Mouse (Mus musculus) forebrain, postnatal 0 days (tissue): Measurements from ENCODE around the gene Frem1. TPM values are rescaled to one million over a fixed set of nuclear protein-coding genes. Genes with fewer than 3 reads are reported as not detected.

Source experiments
- ATAC-seq: fragments of 200-750 bp; cut with Nextera tagmentation; 2 replicates; pipeline ENCODE4 v1.8.0; 2017; ENCODE audit warnings: mild to moderate bottlenecking, moderate library complexity
- DNase-seq: peaks from one replicate; pipeline ENCODE4 v3.0.0-alpha.2; 2015
- H3K27ac ChIP-seq: fragments of 300-500 bp; sonication (generic); 2 replicates; pipeline ENCODE4 v1.5.1; 2014; ENCODE audit warnings: low read depth, mild to moderate bottlenecking, antibody characterized with exemption, low read length, moderate library complexity, mixed read lengths
- H3K27me3 ChIP-seq: fragments of 300-500 bp; sonication (generic); 2 replicates; pipeline ENCODE4 v1.6.1; 2014; ENCODE audit warnings: mild to moderate bottlenecking, low read length, mixed read lengths; ENCODE audit not compliant: insufficient read depth
- H3K36me3 ChIP-seq: fragments of 300-500 bp; sonication (generic); 2 replicates; pipeline ENCODE4 v1.6.1; 2014; ENCODE audit warnings: mild to moderate bottlenecking, moderate library complexity; ENCODE audit not compliant: insufficient read depth
- H3K4me1 ChIP-seq: fragments of 300-500 bp; sonication (generic); 2 replicates; pipeline ENCODE4 v1.6.1; 2014; ENCODE audit warnings: antibody characterized with exemption; ENCODE audit not compliant: insufficient read depth
- H3K4me2 ChIP-seq: fragments of 300-500 bp; sonication (generic); 2 replicates; pipeline ENCODE4 v1.6.1; 2014; ENCODE audit warnings: low read depth, mild to moderate bottlenecking, moderate library complexity
- H3K4me3 ChIP-seq: fragments of 300-500 bp; sonication (generic); 2 replicates; pipeline ENCODE4 v1.5.1; 2014; ENCODE audit warnings: low read depth, low read length, mixed read lengths
- H3K9ac ChIP-seq: fragments of 300-500 bp; sonication (generic); 2 replicates; pipeline ENCODE4 v1.6.1; 2014; ENCODE audit warnings: mild to moderate bottlenecking
- H3K9me3 ChIP-seq: fragments of 300-500 bp; sonication (generic); 2 replicates; pipeline ENCODE4 v1.6.1; 2016; ENCODE audit warnings: low read length
- CTCF ChIP-seq: sonication (generic); IDR thresholded peaks from 2 replicates; pipeline ENCODE4 v1.5.1; 2016; ENCODE audit warnings: antibody characterized with exemption, control low read depth, low read depth
- WGBS: fragments of 180-500 bp; shearing (Covaris S2); extraction: QIAGEN DNeasy Blood & Tissue Kit; methylation state at CpG from one replicate; pipeline ENCODE4 v1.1.7; 2014; 5-methylcytosine and 5-hydroxymethylcytosine counted together
- polyA plus RNA-seq: library from polyadenylated mRNA; unstranded; fragments of >200 nt; fragmentation: Nextera tagmentation; extraction: Ambion mirVana; gene quantifications from 2 replicates; pipeline ENCODE4 v1.2.1, GENCODE M21; 2015
- total RNA-seq: library from RNA; depleted of rRNA; stranded (reverse); fragments of >200 nt; gene quantifications from 2 replicates; pipeline ENCODE4 v1.2.3, GENCODE M21; 2014

Gene Frem1
- total and polyA plus RNA-seq, 2 experiments from 2014 or later, result 1.2 to 5.3 TPM

GRCm38 (mm10) chr4:82953992-82954391, 98.1 kb downstream of the Frem1 start:
- DNase-seq, result no peak
- H3K36me3 ChIP-seq, result no peaks in the 10 kb centered on the region
- no peak overlapping the region for H3K27ac ChIP-seq
- H3K9ac ChIP-seq, result no peak overlapping the region
- peak; percentile 31; the same call in 1 of the 2 replicates for TF ChIP-seq CTCF
- H3K9me3 ChIP-seq, result no peaks in the 10 kb centered on the region
- ATAC-seq, result no peak
- H3K4me1 ChIP-seq, result no peaks in the 10 kb centered on the region; the same call in 1 of the 2 replicates
- no peak overlapping the region for H3K4me3 ChIP-seq
- no peak overlapping the region for H3K4me2 ChIP-seq
- 31% methylated on average over 4 of the region's 4 CpGs for WGBS
- H3K27me3 ChIP-seq, result no peaks in the 10 kb centered on the region

DNA sequence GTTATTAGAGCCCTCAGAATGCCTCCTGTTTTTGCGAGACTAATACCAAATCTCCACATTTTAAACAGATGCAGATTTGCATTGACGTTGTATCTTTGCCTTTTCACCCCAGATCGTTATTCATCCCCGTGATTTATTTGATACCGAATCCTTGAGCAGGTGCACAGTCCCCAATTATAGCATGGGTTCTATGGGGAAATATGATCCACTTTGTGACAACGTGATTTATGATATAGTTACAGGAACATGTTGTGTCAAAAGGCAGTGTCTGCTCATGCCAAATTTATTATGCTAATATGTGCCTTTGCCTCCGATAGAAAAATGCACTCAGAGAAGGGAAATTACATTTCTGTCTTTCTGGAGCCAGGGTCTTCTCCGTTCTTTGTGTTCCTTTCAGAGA, 102.6 kb downstream of the Frem1 start:
- H3K9me3 ChIP-seq, result no peaks in the 10 kb centered on the region
- H3K36me3 ChIP-seq, result no peaks in the 10 kb centered on the region
- DNase-seq, result no peak
- H3K27ac ChIP-seq, result peak overlapping the region; percentile 35; the same call in 1 of the 2 replicates
- no peak overlapping the region for H3K4me2 ChIP-seq
- ATAC-seq, result no peak
- no peak overlapping the region for H3K9ac ChIP-seq
- H3K4me3 ChIP-seq, result no peak overlapping the region
- no peaks in the 10 kb centered on the region for H3K27me3 ChIP-seq
- H3K4me1 ChIP-seq, result peaks cover 9% of the 10 kb centered on the region; the same call in 1 of the 2 replicates
- no peak for TF ChIP-seq CTCF
- WGBS, result 30% methylated on average over 8 of the region's 8 CpGs

DNA sequence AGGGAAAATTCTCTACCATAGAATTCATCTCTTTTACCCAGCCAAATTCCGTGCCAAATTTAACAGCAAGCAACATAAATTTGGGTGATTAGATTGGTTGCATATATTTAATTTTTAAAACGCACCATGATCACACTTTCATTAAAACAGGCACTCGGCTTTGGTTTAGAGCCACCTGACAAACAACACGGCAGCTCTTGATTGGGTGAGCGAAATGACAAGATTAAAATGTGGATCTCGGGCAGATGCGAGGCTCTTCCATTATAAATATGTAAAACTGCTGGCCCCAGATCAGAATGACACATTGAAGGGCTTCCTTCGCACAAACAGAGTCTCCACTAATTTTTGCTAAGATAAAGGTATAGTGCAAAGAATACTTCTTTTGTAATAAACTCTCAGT, 105.4 kb downstream of the Frem1 start:
- peak overlapping the region; percentile 24 for H3K4me2 ChIP-seq
- ATAC-seq (peak; percentile 66), DNase-seq (peak; percentile 76)
- H3K27ac ChIP-seq, result peak overlapping the region; percentile 81
- H3K4me3 ChIP-seq, result no peak overlapping the region
- H3K4me1 ChIP-seq, result peaks cover 9% of the 10 kb centered on the region; the same call in 1 of the 2 replicates
- H3K9ac ChIP-seq, result no peak overlapping the region
- WGBS, result 19% methylated on average over 8 of the region's 8 CpGs
- TF ChIP-seq CTCF, result no peak
- H3K36me3 ChIP-seq, result no peaks in the 10 kb centered on the region
- no peaks in the 10 kb centered on the region for H3K9me3 ChIP-seq
- H3K27me3 ChIP-seq, result no peaks in the 10 kb centered on the region

- ATAC-seq, result peak; percentile 88
- Histone ChIP-seq H3K27ac (peak overlapping the region; percentile 81), H3K4me2 (peak overlapping the region; percentile 24; the same call in 1 of the 2 replicates), H3K4me1 (peaks cover 9% of the 10 kb centered on the region; the same call in 1 of the 2 replicates), H3K27me3 (no peaks in the 10 kb centered on the region), H3K4me3 (no peak overlapping the region), H3K36me3 (no peaks in the 10 kb centered on the region), H3K9me3 (no peaks in the 10 kb centered on the region), H3K9ac (no peak overlapping the region)
- DNase-seq, result peak; percentile 89
- 12% methylated on average over 3 of the region's 3 CpGs for WGBS
- TF ChIP-seq CTCF, result no peak
These were observed 105.9 kb downstream of the Frem1 start for GRCm38 (mm10) chr4:82946276-82946612.

GRCm38 (mm10) chr4:82945572-82946275, 106.4 kb downstream of the Frem1 start:
- DNase-seq (no peak), ATAC-seq (peak; percentile 52)
- Histone ChIP-seq H3K9ac (no peak overlapping the region), H3K4me3 (no peak overlapping the region), H3K4me2 (peak overlapping the region; percentile 11; the same call in 1 of the 2 replicates), H3K27me3 (no peaks in the 10 kb centered on the region), H3K4me1 (peaks cover 9% of the 10 kb centered on the region; the same call in 1 of the 2 replicates), H3K36me3 (no peaks in the 10 kb centered on the region), H3K9me3 (no peaks in the 10 kb centered on the region), H3K27ac (peak overlapping the region; percentile 81)
- 54% methylated on average over 9 of the region's 9 CpGs for WGBS
- TF ChIP-seq CTCF, result peak; percentile 2; the same call in 1 of the 2 replicates

GRCm38 (mm10) chr4:82940680-82941079, 111.5 kb downstream of the Frem1 start:
- whole genome bisulfite sequencing, result 80% methylated on average over 5 of the region's 5 CpGs
- no peak overlapping the region for H3K27ac ChIP-seq
- ATAC-seq (peak; percentile 61), DNase-seq (no peak)
- H3K9ac ChIP-seq, result no peak overlapping the region
- H3K27me3 ChIP-seq, result no peaks in the 10 kb centered on the region
- no peak for TF ChIP-seq CTCF
- no peaks in the 10 kb centered on the region for H3K9me3 ChIP-seq
- H3K4me3 ChIP-seq, result no peak overlapping the region
- H3K4me1 ChIP-seq, result 0 out of 2 replicates have a peak, but pooled peaks cover 4% of the 10 kb centered on the region
- H3K4me2 ChIP-seq, result no peak overlapping the region
- no peaks in the 10 kb centered on the region for H3K36me3 ChIP-seq

GRCm38 (mm10) chr4:82940248-82940647, 111.9 kb downstream of the Frem1 start:
- DNase-seq (no peak), ATAC-seq (no peak)
- Histone ChIP-seq H3K4me2 (no peak overlapping the region), H3K27ac (no peak overlapping the region), H3K4me1 (no peaks in the 10 kb centered on the region), H3K27me3 (no peaks in the 10 kb centered on the region), H3K4me3 (no peak overlapping the region), H3K9me3 (no peaks in the 10 kb centered on the region), H3K36me3 (no peaks in the 10 kb centered on the region), H3K9ac (no peak overlapping the region)
- TF ChIP-seq CTCF, result no peak
- WGBS, result 86% methylated on average over 13 of the region's 13 CpGs
